Mouse (Mus musculus) hindlimb bud, embryonic 11.5 days (tissue): Measurements from ENCODE around the gene Stk10.

Experiments used
- DNase-seq: peaks from one replicate; pipeline ENCODE4 v3.0.0-alpha.2; 2012; ENCODE audit warnings: low read depth, low spot score; ENCODE audit errors: extremely low spot score

The Stk10 gene

GRCm38 (mm10) chr11:32567000-32567855, 34.1 kb downstream of the Stk10 start:
- no peak for DNase-seq

DNA sequence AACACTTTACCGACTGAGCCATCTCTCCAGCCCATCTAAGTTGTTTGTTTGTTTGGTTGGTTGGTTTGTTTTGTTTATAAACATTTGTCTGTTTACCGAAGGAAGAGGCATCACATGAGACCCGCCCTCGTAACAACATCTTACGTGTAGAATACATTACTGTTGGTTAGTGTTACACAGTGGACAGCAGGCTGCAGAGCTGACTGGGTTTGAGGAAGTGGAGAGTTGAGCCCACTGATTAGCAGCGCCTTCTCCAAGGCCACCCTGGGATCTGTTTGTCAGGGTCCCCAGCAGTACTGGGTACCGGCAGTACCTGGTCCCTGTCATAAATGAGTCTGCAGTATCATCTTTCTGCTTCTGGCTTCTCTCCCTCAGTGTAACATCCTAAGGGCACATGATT, 35.0 kb downstream of the Stk10 start:
- DNase-seq, result no peak

GRCm38 (mm10) chr11:32568637-32569293, 35.7 kb downstream of the Stk10 start:
- DNase-seq, result no peak

- DNase-seq, result no peak
Observed at GRCm38 (mm10) chr11:32571103-32571502, 38.0 kb downstream of the Stk10 start.

- no peak for DNase-seq
Observed at GRCm38 (mm10) chr11:32573669-32574068, 40.6 kb downstream of the Stk10 start.

DNA sequence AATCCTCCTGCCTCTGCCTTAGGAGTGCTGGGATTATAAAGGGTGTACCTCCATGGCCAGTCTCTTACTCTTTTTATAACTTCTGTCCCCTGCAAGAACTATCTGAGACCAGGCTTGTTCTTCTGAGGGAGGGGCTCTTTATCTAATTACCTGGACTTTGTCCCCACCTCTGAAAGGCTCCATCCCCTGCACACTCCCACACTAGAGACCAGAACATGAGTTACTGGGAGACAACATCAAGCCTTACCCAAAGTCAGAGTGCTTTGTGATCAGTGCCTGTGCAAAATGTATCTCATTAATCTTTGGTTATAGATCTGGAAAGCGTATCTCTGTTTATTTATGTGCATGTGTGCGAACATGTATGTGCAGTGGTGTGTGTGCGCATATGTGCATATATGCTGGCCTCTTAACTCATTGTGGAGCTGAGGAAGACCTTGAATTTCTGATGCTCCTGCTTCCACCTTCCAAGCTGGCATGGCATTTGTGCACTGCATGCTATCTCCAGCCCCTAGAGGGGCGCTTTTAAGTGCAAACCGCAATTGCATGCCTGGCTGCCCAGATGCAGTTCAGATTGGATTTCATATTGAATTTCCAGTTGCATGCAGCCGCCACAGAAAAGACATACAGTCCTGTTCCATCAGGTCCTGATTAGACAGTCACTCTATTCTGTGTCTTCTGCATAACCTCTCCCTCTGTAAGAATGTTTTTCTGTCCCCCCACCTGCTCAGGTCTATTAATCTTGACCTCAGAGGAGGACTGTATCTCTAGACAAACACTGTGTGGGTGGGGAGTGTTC, 43.1 kb downstream of the Stk10 start:
- no peak for DNase-seq

- no peak for DNase-seq
Observed at GRCm38 (mm10) chr11:32576760-32577050, 43.6 kb downstream of the Stk10 start.

DNA sequence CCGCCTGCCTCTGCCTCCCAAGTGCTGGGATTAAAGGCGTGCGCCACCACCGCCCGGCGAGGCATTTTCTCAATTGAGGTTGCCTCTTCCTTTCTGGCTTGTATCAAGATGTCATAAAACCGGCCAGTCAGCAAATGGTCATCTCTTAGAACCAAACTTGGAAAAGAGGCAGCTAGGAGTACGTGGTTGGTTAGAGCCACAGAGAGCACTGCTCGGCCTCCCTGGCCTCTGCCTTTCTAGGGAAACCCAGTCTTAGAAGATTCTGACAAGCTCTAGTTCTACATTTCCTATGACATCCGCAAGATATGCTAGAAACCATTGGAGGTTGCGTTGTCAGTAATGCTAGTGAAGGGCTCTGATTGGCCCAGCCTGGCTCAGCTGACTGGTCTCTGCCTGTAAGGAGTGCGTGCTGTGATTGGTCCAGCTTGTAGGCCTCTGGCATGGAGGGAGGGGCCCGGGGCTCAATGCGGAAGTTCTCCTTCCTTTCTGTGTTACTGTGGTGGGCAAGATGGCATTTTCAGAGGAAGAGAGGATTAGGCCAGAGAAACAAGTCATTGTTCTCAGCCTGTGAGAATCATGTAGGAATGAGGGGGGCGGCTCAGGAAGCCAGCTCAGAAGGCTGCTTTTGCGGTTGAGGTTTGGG, 47.3 kb downstream of the Stk10 start:
- no peak for DNase-seq

DNA sequence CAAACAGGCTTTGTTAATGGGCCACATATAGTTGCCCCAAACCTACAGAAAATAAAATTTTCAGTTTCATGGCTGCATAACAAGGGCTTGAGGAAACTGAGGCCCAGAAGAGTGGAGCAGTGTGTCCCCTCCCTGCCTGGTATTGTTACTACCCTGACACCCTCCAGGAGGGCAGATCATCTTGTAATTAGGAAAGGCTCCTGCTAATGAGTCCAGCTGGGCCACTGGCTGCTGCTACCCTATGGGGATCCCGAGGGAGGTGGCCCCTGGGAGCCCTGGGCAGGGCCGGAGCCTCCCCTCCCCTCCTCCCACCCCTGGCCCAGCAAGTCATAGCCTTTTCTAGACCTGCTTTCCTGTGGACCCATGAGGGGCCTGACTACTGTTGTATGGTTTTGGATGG, 47.9 kb downstream of the Stk10 start:
- no peak for DNase-seq

GRCm38 (mm10) chr11:32582813-32583212, 49.7 kb downstream of the Stk10 start:
- DNase-seq, result no peak

DNA sequence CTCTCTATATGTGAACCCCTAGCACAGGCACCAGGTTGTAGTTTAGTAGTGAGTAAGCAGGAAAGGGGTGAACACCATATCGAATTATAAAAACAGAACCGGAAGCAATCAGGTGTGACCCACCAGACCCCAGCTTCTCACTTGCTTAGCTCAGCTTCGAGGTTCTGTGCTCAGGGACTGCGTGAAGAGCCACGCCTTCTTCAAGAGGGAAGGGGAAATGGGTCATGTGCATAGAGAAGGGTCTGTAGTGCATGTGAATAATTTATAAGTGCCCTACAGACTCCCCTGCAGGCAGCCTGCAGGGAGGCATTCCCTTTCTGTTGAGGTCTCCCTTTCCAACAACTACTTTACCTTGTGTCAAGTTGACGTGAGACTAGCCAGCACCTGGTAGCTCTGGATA, 52.9 kb downstream of the Stk10 start:
- no peak for DNase-seq

- no peak for DNase-seq
Observed at GRCm38 (mm10) chr11:32587191-32588089, 54.3 kb downstream of the Stk10 start.

GRCm38 (mm10) chr11:32588090-32588891, 55.2 kb downstream of the Stk10 start:
- DNase-seq, result peak; percentile 46

- DNase-seq, result no peak
Observed at GRCm38 (mm10) chr11:32588892-32589172, 55.7 kb downstream of the Stk10 start.

DNA sequence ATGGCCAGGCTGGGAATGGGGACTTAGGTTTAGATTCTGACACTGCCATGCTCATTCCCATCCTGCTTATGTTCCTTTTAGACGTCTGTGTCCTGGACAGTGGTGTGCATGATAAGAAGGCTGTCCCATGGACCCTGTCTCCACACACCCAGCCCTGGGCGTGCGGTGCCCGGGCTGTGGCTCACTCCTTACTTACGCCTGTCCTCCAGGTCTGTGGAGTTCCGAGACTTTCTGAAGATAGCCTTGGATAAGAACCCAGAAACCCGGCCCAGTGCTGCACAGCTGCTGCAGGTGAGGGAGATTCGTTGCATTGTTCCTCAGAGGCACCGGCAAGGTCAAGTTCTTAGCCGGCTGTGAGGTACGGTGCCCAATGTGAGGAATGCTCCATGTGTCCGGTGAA, 56.1 kb downstream of the Stk10 start:
- no peak for DNase-seq

DNA sequence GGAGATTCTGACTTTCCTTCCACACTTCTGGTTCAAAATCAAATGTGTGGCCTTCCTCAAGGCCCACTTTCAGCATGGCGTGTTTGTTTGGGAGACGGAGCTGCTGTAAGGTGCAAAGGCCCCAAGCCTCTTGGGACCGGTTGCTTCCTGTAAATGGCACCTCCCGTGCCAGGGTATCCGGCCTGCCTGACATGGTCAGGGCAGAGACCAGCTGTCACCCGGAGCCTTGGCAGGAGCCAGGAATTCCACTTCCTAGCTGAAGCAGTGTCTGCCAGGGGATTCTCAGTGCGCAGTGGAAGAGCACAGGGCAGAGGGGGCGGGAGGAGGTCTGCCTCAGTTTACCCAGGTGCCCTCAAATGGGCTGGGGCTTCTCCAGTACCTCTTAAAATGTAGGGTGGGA, 56.7 kb downstream of the Stk10 start:
- DNase-seq, result no peak

- no peak for DNase-seq
Observed at GRCm38 (mm10) chr11:32590205-32590604, 57.1 kb downstream of the Stk10 start.

GRCm38 (mm10) chr11:32591921-32592850, 59.1 kb downstream of the Stk10 start:
- no peak for DNase-seq

GRCm38 (mm10) chr11:32593081-32593480, 60.0 kb downstream of the Stk10 start:
- DNase-seq, result no peak
